Mouse (Mus musculus) stomach, embryonic 16.5 days (tissue): ENCODE measurements around the gene Gm17949. TPM values are rescaled to one million over a fixed set of nuclear protein-coding genes. Genes with fewer than 3 reads are reported as not detected.

Experiments
- ATAC-seq: fragments of 200-750 bp; cut with Nextera tagmentation; 2 replicates; pipeline ENCODE4 v1.8.0; 2017; ENCODE audit warnings: moderate number of reproducible peaks, moderate TSS enrichment; ENCODE audit not compliant: insufficient read depth, low FRiP score
- H3K27ac ChIP-seq: fragments of 300-500 bp; sonication (generic); 2 replicates; pipeline ENCODE4 v1.5.1; 2014; ENCODE audit warnings: low read length
- H3K27me3 ChIP-seq: fragments of 300-500 bp; sonication (generic); 2 replicates; pipeline ENCODE4 v1.6.1; 2014; ENCODE audit warnings: low read length, control low read depth, mixed read lengths; ENCODE audit not compliant: control insufficient read depth, insufficient read depth
- H3K36me3 ChIP-seq: fragments of 300-500 bp; sonication (generic); 2 replicates; pipeline ENCODE4 v1.6.1; 2014; ENCODE audit warnings: low read length; ENCODE audit not compliant: control insufficient read depth, insufficient read depth
- H3K4me1 ChIP-seq: fragments of 300-500 bp; sonication (generic); 2 replicates; pipeline ENCODE4 v1.6.1; 2014; ENCODE audit warnings: low read length, control low read depth, mixed read lengths; ENCODE audit not compliant: control insufficient read depth, insufficient read depth
- H3K4me2 ChIP-seq: fragments of 300-500 bp; sonication (generic); 2 replicates; pipeline ENCODE4 v1.6.1; 2014; ENCODE audit warnings: low read depth, low read length, mixed read lengths
- H3K4me3 ChIP-seq: fragments of 300-500 bp; sonication (generic); replicated peaks from 2 replicates; pipeline ENCODE4 v1.5.1; 2014; ENCODE audit warnings: mild to moderate bottlenecking, low read length
- H3K9ac ChIP-seq: fragments of 300-500 bp; sonication (generic); 2 replicates; pipeline ENCODE4 v1.6.1; 2014; ENCODE audit warnings: low read length
- H3K9me3 ChIP-seq: fragments of 300-500 bp; sonication (generic); replicated peaks from 2 replicates; pipeline ENCODE4 v1.6.1; 2016; ENCODE audit warnings: low read length, control low read depth; ENCODE audit not compliant: control insufficient read depth
- WGBS: fragments of 180-500 bp; shearing (Covaris S2); extraction: QIAGEN DNeasy Blood & Tissue Kit; methylation state at CpG from one replicate; pipeline ENCODE4 v1.1.7; 2014; 5-methylcytosine and 5-hydroxymethylcytosine counted together
- polyA plus RNA-seq: library from polyadenylated mRNA; unstranded; fragments of >200 nt; fragmentation: Nextera tagmentation; extraction: Ambion mirVana; gene quantifications from 2 replicates; pipeline ENCODE4 v1.2.1, GENCODE M21; 2015

Gm17949 gene
- polyA plus RNA-seq, 1 experiment from 2014 or later: 0.67 TPM

GRCm38 (mm10) chr17:56988921-56989430, 22.3 kb upstream of the Gm17949 start:
- H3K4me3 ChIP-seq: peak overlapping the region; percentile 94
- H3K9ac ChIP-seq: peak overlapping the region; percentile 93; the same call in 1 of the 2 replicates
- WGBS: 71% methylated on average over 7 of the region's 7 CpGs
- H3K9me3 ChIP-seq: no peaks in the 10 kb centered on the region
- H3K36me3 ChIP-seq: 0 out of 2 replicates have a peak, but pooled peaks cover 7% of the 10 kb centered on the region
- no peak for ATAC-seq
- H3K4me2 ChIP-seq: peak overlapping the region; percentile 69
- peaks cover 7% of the 10 kb centered on the region for H3K4me1 ChIP-seq
- H3K27me3 ChIP-seq: no peaks in the 10 kb centered on the region
- no peak overlapping the region for H3K27ac ChIP-seq

- peak; percentile 92 for ATAC-seq
- H3K4me2 ChIP-seq: peak overlapping the region; percentile 69
- peak overlapping the region; percentile 93 for H3K9ac ChIP-seq
- H3K36me3 ChIP-seq: peaks cover 12% of the 10 kb centered on the region; the same call in 1 of the 2 replicates
- peaks cover 7% of the 10 kb centered on the region for H3K4me1 ChIP-seq
- peak overlapping the region; percentile 94 for H3K4me3 ChIP-seq
- H3K27ac ChIP-seq: peak overlapping the region; percentile 87
- H3K9me3 ChIP-seq: no peaks in the 10 kb centered on the region
- H3K27me3 ChIP-seq: no peaks in the 10 kb centered on the region
- 2% methylated on average over 25 of the region's 25 CpGs for WGBS
Measured at GRCm38 (mm10) chr17:56989467-56990114, 21.7 kb upstream of the Gm17949 start.

GRCm38 (mm10) chr17:56990115-56990746, 21.0 kb upstream of the Gm17949 start, which contains the start of gene Clpp:
Gene Clpp (plus strand): TSS chr17:56990305.
- no peaks in the 10 kb centered on the region for H3K9me3 ChIP-seq
- ATAC-seq: peak; percentile 97
- peak within 1 kb of the TSS; percentile 94 for H3K4me3 ChIP-seq
- H3K9ac ChIP-seq: peak within 1 kb of the TSS; percentile 93
- H3K4me2 ChIP-seq: peak within 1 kb of the TSS; percentile 69
- under 1% methylated on average over 52 of the region's 52 CpGs for WGBS
- H3K36me3 ChIP-seq: peaks cover 12% of the 10 kb centered on the region; the same call in 1 of the 2 replicates
- H3K27me3 ChIP-seq: no peaks in the 10 kb centered on the region
- H3K27ac ChIP-seq: peak within 1 kb of the TSS; percentile 87
- H3K4me1 ChIP-seq: peaks cover 7% of the 10 kb centered on the region

GRCm38 (mm10) chr17:56990966-56991365, 20.3 kb upstream of the Gm17949 start:
- no peak for ATAC-seq
- 83% methylated on average over 2 of the region's 2 CpGs for WGBS

GRCm38 (mm10) chr17:56995046-56995445, 16.2 kb upstream of the Gm17949 start:
- 89% methylated on average over 8 of the region's 8 CpGs for WGBS
- H3K36me3 ChIP-seq: peaks cover 23% of the 10 kb centered on the region

More at GRCm38 (mm10) chr17:56990966-56991365, 20.3 kb upstream of the Gm17949 start:
- Histone ChIP-seq H3K9ac (peak overlapping the region; percentile 93), H3K36me3 (peaks cover 15% of the 10 kb centered on the region; the same call in 1 of the 2 replicates), H3K4me2 (peak overlapping the region; percentile 69), H3K9me3 (no peaks in the 10 kb centered on the region), H3K27ac (no peak overlapping the region), H3K4me3 (peak overlapping the region; percentile 94), H3K4me1 (peaks cover 7% of the 10 kb centered on the region), H3K27me3 (no peaks in the 10 kb centered on the region)

GRCm38 (mm10) chr17:56996506-56996905, 14.8 kb upstream of the Gm17949 start:
- Histone ChIP-seq H3K4me1 (peaks cover 8% of the 10 kb centered on the region; the same call in 1 of the 2 replicates), H3K27me3 (no peaks in the 10 kb centered on the region), H3K4me3 (peak overlapping the region; percentile 72; the same call in 1 of the 2 replicates), H3K4me2 (peak overlapping the region; percentile 80), H3K9me3 (no peaks in the 10 kb centered on the region), H3K9ac (no peak overlapping the region), H3K36me3 (peaks cover 24% of the 10 kb centered on the region), H3K27ac (no peak overlapping the region)
- WGBS: 63% methylated on average over 2 of the region's 2 CpGs
- ATAC-seq: no peak

More at GRCm38 (mm10) chr17:56995046-56995445, 16.2 kb upstream of the Gm17949 start:
- H3K4me2 ChIP-seq: no peak overlapping the region
- H3K27me3 ChIP-seq: no peaks in the 10 kb centered on the region
- H3K9ac ChIP-seq: no peak overlapping the region
- ATAC-seq: no peak
- H3K4me1 ChIP-seq: peaks cover 15% of the 10 kb centered on the region
- H3K4me3 ChIP-seq: no peak overlapping the region
- no peaks in the 10 kb centered on the region for H3K9me3 ChIP-seq
- no peak overlapping the region for H3K27ac ChIP-seq

- peaks cover 24% of the 10 kb centered on the region for H3K36me3 ChIP-seq
- no peaks in the 10 kb centered on the region for H3K9me3 ChIP-seq
- peak within 1 kb of the TSS; percentile 80 for H3K4me2 ChIP-seq
- peak; percentile 99 for ATAC-seq
- H3K4me1 ChIP-seq: peaks cover 8% of the 10 kb centered on the region; the same call in 1 of the 2 replicates
- H3K27me3 ChIP-seq: no peaks in the 10 kb centered on the region
- peak within 1 kb of the TSS; percentile 73 for H3K9ac ChIP-seq
- H3K4me3 ChIP-seq: peak within 1 kb of the TSS; percentile 72
- H3K27ac ChIP-seq: peak within 1 kb of the TSS; percentile 53; the same call in 1 of the 2 replicates
- under 1% methylated on average over 38 of the region's 38 CpGs for WGBS
Measured at GRCm38 (mm10) chr17:56997029-56997667, 14.1 kb upstream of the Gm17949 start, which contains the start of gene Alkbh7. Gene Alkbh7 (plus strand): TSS chr17:56997339.

GRCm38 (mm10) chr17:56999414-56999813, 11.9 kb upstream of the Gm17949 start:
- 88% methylated on average over 9 of the region's 9 CpGs for WGBS
- Histone ChIP-seq H3K9me3 (no peaks in the 10 kb centered on the region), H3K4me2 (no peak overlapping the region), H3K27ac (no peak overlapping the region), H3K4me1 (peaks cover 8% of the 10 kb centered on the region; the same call in 1 of the 2 replicates), H3K36me3 (peaks cover 22% of the 10 kb centered on the region; the same call in 1 of the 2 replicates), H3K9ac (no peak overlapping the region), H3K4me3 (no peak overlapping the region), H3K27me3 (no peaks in the 10 kb centered on the region)
- no peak for ATAC-seq
